Mouse (Mus musculus): ENCODE measurements around the gene Bcap31.

DNA sequence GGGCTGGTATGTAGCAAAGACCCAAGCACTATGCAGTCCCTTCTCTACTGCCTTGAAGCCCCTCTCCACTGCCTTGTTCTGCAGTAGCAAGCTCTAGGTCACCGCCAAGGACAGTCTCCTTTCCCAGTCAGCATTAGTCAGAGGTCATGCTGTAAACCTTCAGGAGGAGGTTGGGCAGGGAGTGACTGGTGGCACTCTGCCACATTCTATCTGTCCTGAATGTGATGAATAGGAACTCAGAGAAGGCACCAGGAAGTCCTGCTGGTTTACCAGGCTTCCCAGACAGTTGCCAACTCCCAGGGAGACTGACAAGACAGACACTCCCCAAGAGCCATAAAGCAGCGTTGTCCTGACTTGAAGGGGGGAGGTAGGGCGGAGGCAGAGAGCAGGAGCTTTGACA lies 30.3 kb downstream of the Bcap31 start:
- TF ChIP-seq TBP (conservative IDR thresholded peaks at IDR 0.05; ENCODE audit: low read depth, low read length): no peak
- TF ChIP-seq CTCF (conservative IDR thresholded peaks at IDR 0.05 in 1 of 2, IDR thresholded peaks at IDR 0.05 in 1 of 2; ENCODE audit: low read depth in 2 of 2, low read length in 2 of 2): no peak
- TF ChIP-seq SMC3 (IDR thresholded peaks at IDR 0.05; ENCODE audit: low read depth, low read length): no peak
- TF ChIP-seq SIN3A (IDR thresholded peaks at IDR 0.05; ENCODE audit: low read length): no peak
- no peak for TF ChIP-seq MXI1 (IDR thresholded peaks at IDR 0.05; ENCODE audit: low read depth, low read length)
- TF ChIP-seq POLR2A (IDR thresholded peaks at IDR 0.05; ENCODE audit: low read depth, low read length): no peak
- TF ChIP-seq EP300 (IDR thresholded peaks at IDR 0.05; ENCODE audit: low read length): no peak
- no peak for TF ChIP-seq NELFE (IDR thresholded peaks at IDR 0.05; ENCODE audit: low read depth, low read length)
